Mouse (Mus musculus) lung, postnatal 14 days (tissue): ENCODE measurements around the gene Hist1h2bc.
"Not testable (repeated sequence)": the region's sequence is repeated elsewhere in the genome, so short reads cannot be mapped to it uniquely, and the experiment has no call there.

ENCODE experiments used
- DNase-seq: peaks from one replicate; pipeline ENCODE4 v3.0.0; 2021

Hist1h2bc gene

GRCm38 (mm10) chr13:23683755-23684281, at the start of gene Hist1h2bc, which contains the start of gene Hist1h2ac:
Gene Hist1h2bc (plus strand): TSS chr13:23684199.
Gene Hist1h2ac (minus strand): TSS chr13:23683948.
- DNase-seq = peak; percentile 78

DNA sequence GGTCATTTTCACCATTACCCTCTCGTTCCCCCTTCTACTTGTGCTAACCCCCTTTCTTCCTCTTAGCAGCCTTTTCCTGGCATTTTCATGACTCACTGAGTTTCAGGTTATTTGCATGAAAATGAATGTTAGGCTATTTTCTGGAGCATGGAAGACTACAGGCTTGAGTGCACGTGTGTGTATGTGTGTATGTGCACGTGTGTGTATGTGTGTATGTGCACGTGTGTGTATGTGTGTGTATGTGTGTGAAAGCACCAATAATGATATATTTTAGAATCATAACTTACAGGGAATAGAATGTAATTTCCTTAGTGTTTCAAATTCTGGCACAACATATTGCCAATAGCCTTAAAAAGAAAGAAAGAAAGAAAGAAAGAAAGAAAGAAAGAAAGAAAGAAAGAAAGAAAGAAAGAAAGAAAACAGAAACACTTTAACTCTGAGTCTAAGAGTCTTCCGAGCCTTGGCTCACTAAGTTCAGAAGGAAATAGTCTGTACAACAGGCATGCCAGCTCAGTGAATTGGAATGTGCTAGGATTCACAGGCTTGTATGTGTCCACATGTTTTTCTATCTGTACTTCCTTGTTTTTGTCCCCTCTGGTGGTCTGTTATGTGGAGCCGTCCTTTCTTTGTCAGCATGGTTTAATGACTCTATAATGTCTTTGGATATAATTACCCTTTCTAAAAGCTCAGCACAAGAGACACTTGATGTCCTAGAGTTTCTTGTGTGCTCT, 24.2 kb upstream of the Hist1h2bc start:
- no peak for DNase-seq

DNA sequence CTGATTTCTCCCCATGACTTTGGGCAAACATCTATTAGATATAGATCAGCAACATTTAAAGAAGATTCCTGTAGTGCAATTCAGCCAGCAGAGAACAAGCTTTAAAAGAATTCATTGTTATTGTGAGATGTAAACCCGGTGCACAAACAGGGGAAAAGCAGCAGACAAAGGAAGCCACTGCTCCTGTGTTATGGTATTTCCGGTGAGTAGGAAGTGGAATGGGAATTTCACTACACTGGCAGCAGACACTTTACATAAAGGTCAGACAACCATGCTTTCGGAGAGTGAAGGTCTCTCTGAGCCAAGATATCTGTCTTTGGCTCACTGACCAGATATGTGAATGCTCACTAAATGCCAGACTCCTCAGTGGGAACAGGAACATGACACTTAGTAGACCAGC, 21.5 kb upstream of the Hist1h2bc start:
- no peak for DNase-seq

DNA sequence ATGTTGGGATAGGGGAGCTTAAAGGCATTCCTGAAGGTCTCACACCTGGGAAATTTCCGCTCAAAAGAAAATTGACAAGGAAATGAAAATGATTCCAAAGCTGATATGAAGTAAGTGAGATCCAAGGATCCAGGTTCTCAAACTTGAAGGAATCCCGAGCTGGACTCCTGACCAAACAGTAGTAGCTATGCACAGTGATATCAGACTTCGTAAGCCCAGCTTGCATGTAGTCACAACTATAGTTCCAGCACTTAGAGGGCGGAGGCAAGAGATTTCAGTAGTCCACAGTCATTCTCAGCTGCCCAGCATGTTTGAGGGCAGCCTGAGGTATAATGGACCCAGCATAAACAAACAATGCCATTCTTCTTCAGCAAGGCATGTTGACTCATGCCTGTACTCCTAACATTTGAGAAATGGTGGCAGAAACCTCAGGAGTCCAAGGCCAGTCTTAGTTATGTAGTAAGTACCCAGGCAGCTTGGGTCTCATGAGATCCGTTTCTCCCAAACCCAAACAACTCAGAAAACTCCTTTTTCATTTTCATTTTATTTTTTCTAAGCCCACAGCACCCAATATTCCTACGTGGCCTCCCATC, 1.9 kb upstream of the Hist1h2bc start:
- no peak for DNase-seq

DNA sequence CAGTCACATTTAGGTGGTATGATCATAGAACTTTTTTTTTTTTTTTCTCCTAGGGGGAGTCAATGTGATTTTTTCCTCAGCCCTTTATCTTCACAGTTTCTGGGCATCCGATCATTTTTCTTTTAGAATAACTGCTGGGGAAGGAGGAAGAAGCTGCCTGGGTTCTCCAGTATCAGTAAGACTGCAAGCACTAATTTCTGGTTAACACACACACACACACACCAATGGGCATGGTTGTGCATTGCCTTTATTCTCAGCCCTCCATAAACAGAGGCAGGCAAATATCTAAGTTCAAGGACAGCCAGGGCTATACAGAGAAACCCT, 1.4 kb upstream of the Hist1h2bc start:
- DNase-seq = no peak

DNA sequence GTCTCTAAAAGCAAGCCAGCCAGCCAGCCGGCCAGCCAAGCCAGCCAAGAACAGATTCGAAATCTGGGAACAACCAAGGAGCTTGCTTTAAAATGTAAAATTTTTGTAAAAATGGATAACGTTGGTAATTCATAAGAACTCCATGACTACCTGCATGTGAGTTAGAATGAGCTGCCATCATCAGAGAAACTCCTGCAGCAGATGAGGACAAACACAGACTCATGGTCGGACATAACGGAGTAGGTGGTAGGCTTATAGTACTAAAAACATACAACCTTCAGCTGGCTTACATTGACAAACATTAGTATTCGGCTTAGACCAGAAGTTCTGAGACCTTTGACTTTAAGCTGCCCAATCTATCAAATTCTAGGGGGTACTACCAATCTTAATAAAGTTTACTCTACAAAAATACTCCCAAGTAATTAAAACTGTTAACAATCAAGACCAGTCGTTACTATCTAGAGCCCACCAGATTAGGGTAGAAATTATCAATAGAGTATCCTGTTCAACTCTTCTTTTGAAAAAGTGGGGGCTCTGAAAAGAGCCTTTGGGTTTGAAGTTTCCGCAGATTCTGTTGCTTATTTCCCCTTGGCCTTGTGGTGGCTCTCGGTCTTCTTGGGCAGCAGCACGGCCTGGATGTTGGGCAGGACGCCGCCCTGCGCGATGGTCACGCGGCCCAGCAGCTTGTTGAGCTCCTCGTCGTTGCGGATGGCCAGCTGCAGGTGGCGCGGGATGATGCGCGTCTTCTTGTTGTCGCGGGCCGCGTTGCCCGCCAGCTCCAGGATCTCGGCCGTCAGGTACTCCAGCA, 848 bp upstream of the Hist1h2bc start:
- not testable (repeated sequence) for DNase-seq

- DNase-seq = peak; percentile 67
These were observed 421 bp downstream of the Hist1h2bc start for GRCm38 (mm10) chr13:23684295-23684945.

DNA sequence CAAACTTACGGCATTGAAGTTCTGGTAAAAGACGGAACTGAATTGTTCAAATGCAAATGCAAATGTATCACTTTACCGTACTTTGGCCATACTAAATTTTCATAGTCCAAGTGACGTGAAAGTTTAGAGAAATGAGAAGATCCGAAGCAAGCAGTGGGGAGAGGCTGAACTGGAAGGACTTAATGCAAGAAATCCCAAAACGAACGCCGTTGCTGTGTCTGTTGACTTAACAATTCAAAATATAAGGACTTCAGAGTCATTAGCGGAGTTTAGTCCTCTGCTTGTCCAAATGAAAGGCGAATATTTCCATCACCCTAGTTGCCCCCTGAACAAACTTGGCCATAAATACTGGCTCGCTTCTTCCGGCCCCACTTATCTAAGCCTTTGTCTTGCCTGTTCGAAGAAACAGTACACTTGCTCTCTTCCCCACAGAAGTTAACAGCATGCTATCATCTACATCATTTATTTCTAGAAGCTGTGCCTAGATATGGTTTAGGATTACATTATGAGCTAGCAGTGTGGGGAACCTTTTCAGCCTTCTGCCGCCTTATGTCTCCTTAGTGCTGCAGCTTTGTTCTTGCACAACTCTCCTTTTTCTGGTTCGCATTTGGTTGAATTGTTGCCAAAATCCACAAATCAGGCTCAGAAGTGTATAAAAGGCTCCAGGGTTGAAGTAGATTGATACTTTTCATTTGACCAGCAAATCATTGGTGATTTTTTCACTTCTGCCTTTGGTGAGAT, 1.3 kb downstream of the Hist1h2bc start:
- DNase-seq = no peak

- no peak for DNase-seq
These were observed 2.0 kb downstream of the Hist1h2bc start for GRCm38 (mm10) chr13:23685966-23686365.

DNA sequence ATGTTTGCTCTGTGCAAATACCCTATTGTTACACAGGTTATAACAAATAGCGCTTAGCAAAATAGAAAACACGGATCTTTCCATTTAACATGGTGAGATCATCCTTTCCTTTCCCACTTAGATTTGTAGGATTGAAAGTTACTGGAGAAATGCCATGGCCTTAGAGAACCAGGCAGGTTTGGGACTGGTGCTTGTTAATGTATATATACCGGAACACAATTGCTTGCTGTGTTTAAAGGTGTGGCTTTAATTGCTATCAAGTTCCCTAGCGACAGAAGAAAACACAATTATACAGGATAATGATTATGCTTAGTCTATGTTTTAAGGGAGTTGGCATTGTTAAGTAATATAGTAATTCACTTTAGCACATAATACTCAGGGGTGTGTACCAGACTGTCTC, 3.2 kb downstream of the Hist1h2bc start:
- DNase-seq = no peak

DNA sequence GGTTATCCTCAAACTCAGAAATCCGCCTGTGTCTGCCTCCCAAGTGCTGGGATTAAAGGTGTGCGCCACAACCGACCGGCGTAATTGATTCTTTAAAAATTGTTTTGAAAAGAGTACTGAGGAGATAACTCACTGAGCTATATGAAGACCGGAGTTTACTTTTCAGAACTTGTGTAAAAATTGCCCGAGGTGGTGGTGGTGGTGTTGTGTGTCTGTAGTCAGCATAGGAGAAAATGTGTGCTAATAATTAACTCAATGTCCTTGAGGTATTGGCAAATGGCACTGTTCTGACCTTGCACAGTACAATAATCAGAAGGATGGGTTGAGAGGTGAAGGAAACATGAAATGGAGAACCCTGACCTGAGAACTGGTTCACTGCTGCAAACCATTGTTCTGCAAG, 3.9 kb downstream of the Hist1h2bc start:
- no peak for DNase-seq

- DNase-seq = no peak
These were observed 5.0 kb downstream of the Hist1h2bc start for GRCm38 (mm10) chr13:23688956-23689355.

- no peak for DNase-seq
These were observed 5.5 kb downstream of the Hist1h2bc start for GRCm38 (mm10) chr13:23689459-23689858.

GRCm38 (mm10) chr13:23693856-23694440, 9.9 kb downstream of the Hist1h2bc start:
- DNase-seq = no peak

DNA sequence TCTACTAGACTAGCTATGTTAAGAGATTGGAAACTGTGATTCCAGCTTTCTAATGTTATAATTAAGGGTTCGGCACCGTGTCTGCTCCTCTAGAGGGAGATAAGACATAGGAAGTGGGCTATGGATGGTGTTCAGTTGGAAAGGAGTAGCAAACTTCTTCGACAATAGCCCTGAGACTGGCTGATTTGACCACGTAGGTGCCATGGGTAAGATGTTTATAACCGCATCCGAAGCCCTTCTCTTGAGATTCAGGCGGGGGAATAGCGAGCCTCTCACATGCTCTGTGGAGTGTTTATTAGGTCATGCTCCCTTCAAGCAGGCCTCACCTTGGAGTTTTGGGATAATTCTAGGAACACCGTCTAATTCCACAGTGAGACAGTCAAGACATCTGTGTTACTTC, 11.0 kb downstream of the Hist1h2bc start:
- no peak for DNase-seq

DNA sequence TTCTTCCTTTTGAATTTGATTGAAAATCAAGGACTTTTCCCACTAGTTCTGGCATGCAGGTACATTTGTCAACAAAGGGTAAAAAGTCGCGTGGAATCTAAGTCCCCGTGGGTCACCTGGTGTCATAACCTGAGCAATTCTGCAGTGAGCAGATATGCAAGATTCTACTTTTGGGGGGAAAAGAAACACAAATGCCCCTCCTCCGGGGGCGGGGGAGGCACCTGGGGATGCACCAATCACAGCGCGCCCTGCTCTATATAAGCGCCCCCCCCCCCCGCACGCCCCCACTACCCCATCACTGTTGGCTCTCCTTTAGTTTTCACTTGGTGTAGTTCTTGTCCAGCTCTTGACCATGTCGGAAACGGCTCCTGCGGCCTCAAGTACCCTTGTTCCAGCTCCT, 11.5 kb downstream of the Hist1h2bc start, which contains the start of gene Hist1h1t:
Gene Hist1h1t, plus strand, starts transcription at position 301 of the 400 bp plus-strand sequence.
- DNase-seq = no peak

DNA sequence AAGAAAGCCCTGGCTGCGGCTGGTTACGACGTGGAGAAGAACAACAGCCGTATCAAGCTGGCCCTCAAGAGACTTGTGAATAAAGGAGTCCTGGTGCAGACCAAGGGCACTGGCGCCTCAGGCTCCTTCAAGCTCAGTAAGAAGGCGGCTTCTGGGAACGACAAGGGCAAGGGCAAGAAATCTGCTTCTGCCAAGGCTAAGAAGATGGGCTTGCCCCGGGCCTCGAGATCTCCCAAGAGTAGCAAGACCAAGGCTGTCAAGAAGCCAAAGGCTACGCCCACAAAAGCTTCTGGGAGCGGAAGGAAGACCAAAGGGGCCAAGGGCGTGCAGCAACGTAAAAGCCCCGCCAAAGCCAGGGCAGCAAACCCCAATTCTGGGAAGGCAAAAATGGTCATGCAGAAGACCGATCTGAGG, 12.1 kb downstream of the Hist1h2bc start:
- DNase-seq = no peak

GRCm38 (mm10) chr13:23697491-23698299, 13.7 kb downstream of the Hist1h2bc start:
- peak; percentile 66 for DNase-seq

DNA sequence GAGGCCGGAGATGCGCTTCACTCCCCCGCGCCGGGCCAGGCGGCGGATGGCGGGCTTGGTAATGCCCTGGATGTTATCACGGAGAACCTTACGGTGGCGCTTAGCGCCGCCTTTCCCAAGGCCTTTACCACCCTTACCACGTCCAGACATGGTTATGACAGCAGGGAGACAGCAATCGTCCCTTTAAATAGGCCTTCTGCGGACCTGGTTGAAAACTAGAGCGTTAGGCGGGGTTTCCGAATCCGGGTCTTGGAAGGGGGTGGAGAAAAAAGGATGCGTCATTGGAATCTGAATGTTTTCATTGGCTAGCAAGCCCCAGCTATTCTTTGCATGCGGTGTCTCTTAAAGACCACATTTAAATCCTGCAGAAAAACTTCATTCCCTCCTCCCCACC, 14.3 kb downstream of the Hist1h2bc start, which contains the start of gene Hist1h4c:
Gene Hist1h4c, minus strand, starts transcription at position 155 of the 394 bp plus-strand sequence.
- DNase-seq = peak; percentile 100

DNA sequence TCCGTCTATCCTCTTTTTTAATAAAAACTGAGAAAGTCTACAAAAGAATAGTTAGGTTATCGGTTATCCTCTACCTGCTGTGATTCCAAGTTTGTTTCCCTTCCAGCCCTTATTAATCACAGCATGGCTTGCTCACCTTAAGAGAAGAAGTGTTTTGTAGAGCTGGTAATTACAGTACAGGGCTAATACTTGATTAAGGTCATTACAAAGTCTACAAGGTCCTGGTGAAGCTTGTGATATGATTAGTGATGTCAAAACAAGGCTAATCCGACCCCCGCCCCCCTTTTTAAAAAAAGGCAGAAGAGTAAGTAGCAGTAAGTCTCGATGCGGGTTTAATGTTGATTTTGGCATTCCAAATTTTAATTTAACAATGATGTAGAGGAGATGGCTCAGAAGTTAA, 15.0 kb downstream of the Hist1h2bc start:
- DNase-seq = no peak

- no peak for DNase-seq
These were observed 15.8 kb downstream of the Hist1h2bc start for GRCm38 (mm10) chr13:23699767-23700166.
